Mouse (Mus musculus): Measurements from ENCODE around the gene Mrgpra6. TPM values are rescaled to one million over a fixed set of nuclear protein-coding genes. Genes with fewer than 3 reads are reported as not detected.

The Mrgpra6 gene
- not detected in 2 replicates for polyA plus RNA-seq (2012; rRNA removed; ENCODE audit: low replicate concordance)

GRCm38 (mm10) chr7:47204830-47205229 is at the start of gene Mrgpra6:
Mrgpra6 (minus strand) TSS chr7:47204920.

DNA sequence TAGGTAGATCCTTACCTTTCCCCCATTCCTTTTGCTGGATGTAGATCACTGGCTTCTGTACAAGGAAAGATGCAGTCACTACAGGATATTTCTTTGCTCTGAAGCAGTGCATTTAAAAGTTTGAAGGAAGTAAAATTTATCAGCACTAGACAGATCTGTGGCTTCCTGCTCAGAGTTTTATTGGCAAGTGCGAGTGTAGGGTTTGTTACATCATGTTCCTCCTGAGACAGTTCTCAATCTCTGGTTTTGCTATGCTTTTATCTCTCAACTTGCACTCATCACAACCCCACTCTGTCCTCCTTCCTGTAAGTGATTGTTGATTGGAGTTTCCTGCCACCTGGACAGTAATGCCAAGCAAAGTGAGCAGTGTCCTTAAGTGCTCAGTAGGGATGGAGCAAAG is 48.0 kb upstream of the Mrgpra6 start, which contains the start of gene Mrgpra9:
Gene Mrgpra9 (minus strand): TSS at position 79 of the 400 bp plus-strand sequence.

Other genes starting within 250 kb of the Mrgpra6 start
- gene Uevld, start 246.4 kb downstream of the Mrgpra6 start, polyA plus RNA-seq (2012; rRNA removed; ENCODE audit: low replicate concordance): 0.74 and 0.77 TPM in 2 replicates
- gene Gm9999, start 221.3 kb downstream of the Mrgpra6 start, polyA plus RNA-seq (2012; rRNA removed; ENCODE audit: low replicate concordance): not detected in 2 replicates
- gene Spty2d1, start 196.5 kb downstream of the Mrgpra6 start, polyA plus RNA-seq (2012; rRNA removed; ENCODE audit: low replicate concordance): 2.0 and 2.1 TPM in 2 replicates
- 36.9 and 378 TPM in 2 replicates for gene Tmem86a, start 154.3 kb downstream of the Mrgpra6 start, polyA plus RNA-seq (2012; rRNA removed; ENCODE audit: low replicate concordance)
- gene Ptpn5, start 71.2 kb downstream of the Mrgpra6 start, polyA plus RNA-seq (2012; rRNA removed; ENCODE audit: low replicate concordance): 0.76 and 1.5 TPM in 2 replicates
- not detected in 2 replicates for gene Mrgpra9, start 47.9 kb upstream of the Mrgpra6 start, polyA plus RNA-seq (2012; rRNA removed; ENCODE audit: low replicate concordance)
- not detected in 2 replicates for gene Mrgpra1, start 149.3 kb upstream of the Mrgpra6 start, polyA plus RNA-seq (2012; rRNA removed; ENCODE audit: low replicate concordance)
- not detected in 2 replicates for gene Mrgpra2a, start 247.2 kb upstream of the Mrgpra6 start, polyA plus RNA-seq (2012; rRNA removed; ENCODE audit: low replicate concordance)